Mouse (Mus musculus) layer of hippocampus, adult 2 months (tissue): ENCODE data around the gene Fam49a. TPM values are rescaled to one million over a fixed set of nuclear protein-coding genes. Genes with fewer than 3 reads are reported as not detected.

ENCODE experiments used
- DNase-seq, 2 experiments: peaks; one replicate each; pipeline ENCODE4 v3.0.0; 2022; ENCODE audit warnings: low spot score in 2 of 2
- H3K27ac ChIP-seq: fragments of 200-600 bp; 2 replicates; pipeline ENCODE4 v1.8.1; 2022
- H3K4me3 ChIP-seq: fragments of 200-600 bp; 2 replicates; pipeline ENCODE4 v1.8.1; 2022; ENCODE audit warnings: mild to moderate bottlenecking
- CTCF ChIP-seq: fragments of 200-600 bp; conservative IDR thresholded peaks from 2 replicates; pipeline ENCODE4 v1.8.1; 2022; ENCODE audit warnings: antibody characterized with exemption, mild to moderate bottlenecking, moderate library complexity
- total RNA-seq, 2 experiments: library from RNA; stranded (reverse); gene quantifications; 2 replicates each; pipeline ENCODE4 v1.2.3; 2021

Gene Fam49a
- total RNA-seq, 2 experiments from 2014 or later: 178 to 186 TPM

GRCm38 (mm10) chr12:12420841-12421579 lies 159.1 kb downstream of the Fam49a start:
- TF ChIP-seq CTCF: peak; percentile 99
- Histone ChIP-seq H3K4me3 (peak overlapping the region; percentile 58), H3K27ac (peak overlapping the region; percentile 89)
- DNase-seq: peak; percentile 74 to 88

GRCm38 (mm10) chr12:12421580-12421878 lies 159.6 kb downstream of the Fam49a start:
- Histone ChIP-seq H3K27ac (no peak overlapping the region), H3K4me3 (no peak overlapping the region)
- TF ChIP-seq CTCF: no peak
- DNase-seq: no peak

- Histone ChIP-seq H3K27ac (no peak overlapping the region), H3K4me3 (no peak overlapping the region)
- TF ChIP-seq CTCF: no peak
- DNase-seq: no peak
Observed at GRCm38 (mm10) chr12:12425188-12425587, 163.2 kb downstream of the Fam49a start.

- Histone ChIP-seq H3K4me3 (no peak overlapping the region), H3K27ac (no peak overlapping the region)
- TF ChIP-seq CTCF: no peak
- DNase-seq: no peak
Observed at GRCm38 (mm10) chr12:12427285-12427684, 165.3 kb downstream of the Fam49a start.

GRCm38 (mm10) chr12:12428886-12429285 lies 166.9 kb downstream of the Fam49a start:
- Histone ChIP-seq H3K27ac (no peak overlapping the region), H3K4me3 (no peak overlapping the region)
- no peak for DNase-seq
- no peak for TF ChIP-seq CTCF
